Mouse (Mus musculus): ENCODE data around the gene Myog. TPM values are rescaled to one million over a fixed set of nuclear protein-coding genes. Genes with fewer than 3 reads are reported as not detected.

Gene Myog
- total RNA-seq, 2 experiments from 2014 or later, result not detected

GRCm38 (mm10) chr1:134283108-134283507 is 6.7 kb upstream of the Myog start:
- DNase-seq, result no peak

- DNase-seq, result no peak
Observed at GRCm38 (mm10) chr1:134285458-134286120, 4.2 kb upstream of the Myog start.

- DNase-seq, result peak; percentile 39 to 44
Observed at GRCm38 (mm10) chr1:134288239-134288638, 1.6 kb upstream of the Myog start.

GRCm38 (mm10) chr1:134290300-134290699 is 511 bp downstream of the Myog start:
- DNase-seq, result no peak

GRCm38 (mm10) chr1:134290909-134291308 is 1.1 kb downstream of the Myog start:
- DNase-seq, result peak in 1 of 2 experiments; percentile 22

- DNase-seq, result no peak
Observed at GRCm38 (mm10) chr1:134291555-134291954, 1.8 kb downstream of the Myog start.

GRCm38 (mm10) chr1:134292073-134292472 is 2.3 kb downstream of the Myog start:
- no peak for DNase-seq

- no peak for DNase-seq
Observed at GRCm38 (mm10) chr1:134292601-134293000, 2.8 kb downstream of the Myog start.

- DNase-seq, result no peak
Observed at GRCm38 (mm10) chr1:134293276-134293675, 3.5 kb downstream of the Myog start.

GRCm38 (mm10) chr1:134293738-134294604 is 4.2 kb downstream of the Myog start:
- DNase-seq, result peak; percentile 16 to 53

GRCm38 (mm10) chr1:134297265-134297664 is 7.5 kb downstream of the Myog start:
- DNase-seq, result no peak

- peak; percentile 42 to 47 for DNase-seq
Observed at GRCm38 (mm10) chr1:134298636-134299411, 9.0 kb downstream of the Myog start.

GRCm38 (mm10) chr1:134302568-134303238 is 12.9 kb downstream of the Myog start:
- peak; percentile 30 to 42 for DNase-seq

- DNase-seq, result no peak
Observed at GRCm38 (mm10) chr1:134304940-134305339, 15.2 kb downstream of the Myog start.

GRCm38 (mm10) chr1:134307409-134307808 is 17.6 kb downstream of the Myog start:
- no peak for DNase-seq

- DNase-seq, result peak; percentile 40 to 51
Observed at GRCm38 (mm10) chr1:134310291-134310690, 20.5 kb downstream of the Myog start.

- DNase-seq, result no peak
Observed at GRCm38 (mm10) chr1:134310729-134311128, 20.9 kb downstream of the Myog start.

- no peak for DNase-seq
Observed at GRCm38 (mm10) chr1:134311760-134312159, 22.0 kb downstream of the Myog start.

GRCm38 (mm10) chr1:134315181-134315580 is 25.4 kb downstream of the Myog start:
- no peak for DNase-seq

- no peak for DNase-seq
Observed at GRCm38 (mm10) chr1:134316361-134316760, 26.6 kb downstream of the Myog start.

GRCm38 (mm10) chr1:134318261-134318660 is 28.5 kb downstream of the Myog start:
- no peak for DNase-seq

Measured in adrenal gland, postnatal 36 days (tissue).